Mouse (Mus musculus) liver, embryonic 16.5 days (tissue): Measurements from ENCODE around the gene Clptm1. TPM values are rescaled to one million over a fixed set of nuclear protein-coding genes. Genes with fewer than 3 reads are reported as not detected.

Source experiments
- ATAC-seq: fragments of 200-750 bp; cut with Nextera tagmentation; 2 replicates; pipeline ENCODE4 v1.8.0; 2017; ENCODE audit warnings: low read depth, mild to moderate bottlenecking, moderate number of reproducible peaks, moderate library complexity
- H3K27ac ChIP-seq: fragments of 300-500 bp; sonication (generic); 2 replicates; pipeline ENCODE4 v1.5.1; 2014; ENCODE audit warnings: mild to moderate bottlenecking, low read length
- H3K27me3 ChIP-seq: fragments of 300-500 bp; sonication (generic); 2 replicates; pipeline ENCODE4 v1.6.1; 2014; ENCODE audit warnings: low read depth, low read length, mixed read lengths; ENCODE audit not compliant: control insufficient read depth, insufficient read depth
- H3K36me3 ChIP-seq: fragments of 300-500 bp; sonication (generic); 2 replicates; pipeline ENCODE4 v1.6.1; 2014; ENCODE audit warnings: mild to moderate bottlenecking; ENCODE audit not compliant: control insufficient read depth, insufficient read depth
- H3K4me1 ChIP-seq: fragments of 300-500 bp; sonication (generic); 2 replicates; pipeline ENCODE4 v1.6.1; 2014; ENCODE audit warnings: low read depth, low read length, mixed read lengths; ENCODE audit not compliant: control insufficient read depth
- H3K4me2 ChIP-seq: fragments of 300-500 bp; sonication (generic); 2 replicates; pipeline ENCODE4 v1.6.1; 2014; ENCODE audit warnings: low read depth, low read length, mixed read lengths
- H3K4me3 ChIP-seq: fragments of 300-500 bp; sonication (generic); 2 replicates; pipeline ENCODE4 v1.5.1; 2014; ENCODE audit warnings: low read depth, mild to moderate bottlenecking, low read length
- H3K9ac ChIP-seq: fragments of 300-500 bp; sonication (generic); 2 replicates; pipeline ENCODE4 v1.6.1; 2014; ENCODE audit warnings: low read depth, low read length
- H3K9me3 ChIP-seq: fragments of 300-500 bp; sonication (generic); replicated peaks from 2 replicates; pipeline ENCODE4 v1.6.1; 2016; ENCODE audit warnings: low read length; ENCODE audit not compliant: control insufficient read depth
- WGBS: fragments of 180-500 bp; shearing (Covaris S2); extraction: QIAGEN DNeasy Blood & Tissue Kit; methylation state at CpG from one replicate; pipeline ENCODE4 v1.1.7; 2014; ENCODE audit not compliant: insufficient replicate concordance; 5-methylcytosine and 5-hydroxymethylcytosine counted together
- polyA plus RNA-seq: library from polyadenylated mRNA; unstranded; fragments of >200 nt; fragmentation: Nextera tagmentation; extraction: Ambion mirVana; gene quantifications from 2 replicates; pipeline ENCODE4 v1.2.1, GENCODE M21; 2015

The Clptm1 gene
- polyA plus RNA-seq, 1 experiment from 2014 or later = 42.7 TPM

DNA sequence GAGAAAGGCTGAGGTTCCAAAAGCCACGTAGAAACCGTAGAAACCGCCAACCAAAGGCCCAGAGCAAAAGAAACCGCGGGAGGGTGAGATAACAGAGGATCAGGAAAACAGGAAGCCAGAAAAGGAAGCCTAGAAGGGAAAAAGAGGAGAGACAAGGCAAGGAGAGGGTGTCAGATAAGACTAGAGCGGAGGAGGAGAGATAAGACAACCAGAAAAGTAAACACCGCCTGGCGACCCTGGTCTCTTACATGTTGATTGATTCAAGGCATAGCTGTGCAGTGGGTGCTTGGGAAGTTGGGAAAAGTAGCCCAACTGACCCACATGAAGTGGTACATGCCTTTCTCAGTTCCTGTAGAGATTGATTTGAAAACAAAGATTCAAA, 30.4 kb upstream of the Clptm1 start:
- Histone ChIP-seq H3K36me3 (peaks cover 8% of the 10 kb centered on the region; the same call in 1 of the 2 replicates), H3K9ac (no peak overlapping the region; the same call in 1 of the 2 replicates), H3K4me3 (no peak overlapping the region), H3K27me3 (no peaks in the 10 kb centered on the region), H3K27ac (peak overlapping the region; percentile 75), H3K9me3 (no peaks in the 10 kb centered on the region), H3K4me2 (no peak overlapping the region), H3K4me1 (peaks cover 43% of the 10 kb centered on the region)
- WGBS = 2% methylated on average over 8 of the region's 8 CpGs
- no peak for ATAC-seq

DNA sequence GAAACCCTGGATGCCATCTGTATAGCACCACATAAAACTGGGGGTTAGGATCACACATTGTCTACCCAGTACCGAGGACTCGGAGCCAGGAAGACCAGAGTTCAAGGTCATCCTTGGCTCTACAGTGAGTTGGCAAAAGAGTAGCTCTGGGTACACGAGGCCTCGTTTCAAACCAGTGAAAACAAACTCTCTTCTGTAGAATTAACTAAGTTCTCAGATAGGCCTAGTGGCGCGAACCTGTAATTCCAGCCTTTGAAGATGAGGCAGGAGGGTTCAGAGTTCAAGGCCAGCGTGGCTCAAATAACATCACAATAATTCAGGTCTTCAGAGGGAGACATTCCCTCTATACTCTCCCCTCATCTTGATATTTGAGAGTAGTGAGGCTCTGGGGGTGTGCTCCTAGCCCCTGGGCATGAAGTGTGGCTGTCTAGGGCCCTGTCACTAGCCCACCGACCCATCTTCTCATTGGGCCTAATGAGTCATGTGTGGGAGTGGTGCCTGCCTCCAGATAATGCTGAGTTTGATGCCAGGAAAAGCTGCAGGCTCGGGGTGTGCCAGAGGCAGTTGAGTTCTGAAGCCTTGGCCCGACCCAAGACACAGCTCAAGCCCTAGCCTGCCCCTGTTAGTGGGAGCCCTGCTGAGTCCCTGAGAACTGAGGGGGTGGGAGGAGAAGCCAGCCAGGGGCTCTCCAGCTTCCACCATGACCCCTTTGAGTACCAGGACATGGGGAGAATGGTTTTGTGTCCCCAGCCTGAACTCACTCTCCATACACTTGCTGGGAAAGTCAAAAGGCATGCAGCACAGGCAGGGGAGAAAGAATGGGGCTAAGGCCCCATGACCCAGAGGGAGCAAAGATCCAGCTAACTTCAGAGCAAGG, 29.7 kb upstream of the Clptm1 start:
- WGBS = 44% methylated on average over 10 of the region's 10 CpGs
- Histone ChIP-seq H3K36me3 (peaks cover 8% of the 10 kb centered on the region; the same call in 1 of the 2 replicates), H3K4me2 (no peak overlapping the region), H3K9ac (no peak overlapping the region; the same call in 1 of the 2 replicates), H3K4me3 (no peak overlapping the region), H3K27ac (peak overlapping the region; percentile 75), H3K27me3 (no peaks in the 10 kb centered on the region), H3K9me3 (no peaks in the 10 kb centered on the region), H3K4me1 (peaks cover 37% of the 10 kb centered on the region)
- no peak for ATAC-seq

DNA sequence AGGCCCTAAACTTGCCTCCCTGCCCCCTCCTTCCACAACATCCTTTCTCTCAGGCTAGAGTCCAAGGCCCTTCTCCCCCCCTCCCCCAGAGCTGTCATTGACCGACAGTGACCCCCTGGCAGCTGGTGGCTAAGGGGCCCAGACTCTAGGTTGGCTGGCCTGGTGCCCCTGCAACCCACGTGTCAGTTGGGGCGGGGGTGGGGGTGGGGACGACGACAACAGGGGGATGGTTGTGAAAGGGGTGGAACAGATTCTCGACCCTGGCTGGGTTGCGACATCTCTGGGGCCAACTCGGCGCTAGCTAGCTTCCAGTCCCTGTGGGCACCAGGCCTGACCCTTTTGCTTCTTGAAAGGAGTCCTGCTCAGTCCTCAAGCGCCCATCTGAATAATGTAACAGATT, 28.6 kb upstream of the Clptm1 start:
- Histone ChIP-seq H3K9ac (no peak overlapping the region), H3K4me1 (peaks cover 31% of the 10 kb centered on the region), H3K9me3 (no peaks in the 10 kb centered on the region), H3K36me3 (peaks cover 8% of the 10 kb centered on the region; the same call in 1 of the 2 replicates), H3K4me2 (no peak overlapping the region), H3K27me3 (no peaks in the 10 kb centered on the region), H3K4me3 (no peak overlapping the region), H3K27ac (peak overlapping the region; percentile 75)
- peak; percentile 59 for ATAC-seq
- 14% methylated on average over 10 of the region's 10 CpGs for WGBS

DNA sequence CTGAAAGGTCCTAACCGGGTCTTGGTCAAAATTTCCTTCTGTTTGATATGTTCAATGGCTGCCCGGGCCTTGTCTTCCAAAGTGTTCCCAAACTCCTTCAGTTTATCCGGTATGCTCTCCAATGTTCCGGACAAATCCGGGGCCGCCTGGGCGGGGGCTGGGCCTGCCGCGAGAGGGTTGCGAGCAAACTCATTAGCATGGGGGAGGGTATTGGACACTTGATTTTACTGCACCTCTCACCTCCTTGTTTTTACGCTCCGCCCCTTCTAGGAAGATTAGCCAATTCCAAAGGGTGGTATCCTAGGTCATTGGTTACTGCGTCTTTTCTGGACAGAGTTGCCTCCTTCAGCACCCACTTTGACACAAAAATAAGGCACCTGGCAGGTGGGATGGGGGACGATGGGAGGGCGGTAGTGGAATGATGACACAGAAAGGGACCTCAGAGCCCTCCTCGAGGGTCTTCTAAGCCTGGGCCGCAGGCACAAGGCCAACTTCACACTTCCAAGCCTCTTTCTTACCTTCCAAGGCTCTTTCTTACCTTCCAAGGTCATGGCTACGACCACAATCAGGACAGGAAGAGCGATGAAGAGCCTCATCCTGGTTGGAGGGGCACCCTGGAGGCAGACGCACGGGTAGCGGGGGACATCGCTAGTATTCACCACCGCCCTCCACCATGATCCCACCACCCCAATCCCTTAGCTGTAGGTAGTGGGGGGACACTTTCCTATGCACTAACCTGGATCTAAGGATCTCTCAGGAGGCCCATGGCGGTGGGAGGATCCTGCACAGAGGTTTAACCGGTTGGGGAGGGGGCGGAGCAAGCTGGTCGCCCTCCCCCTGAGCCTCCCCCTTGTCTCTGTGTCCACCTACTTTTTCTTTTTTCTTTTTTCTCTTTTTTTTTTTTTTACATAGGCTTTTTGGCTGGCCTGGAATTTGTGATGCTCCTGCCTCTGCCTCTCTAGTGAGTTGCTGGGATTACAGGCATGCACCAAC, 27.3 kb upstream of the Clptm1 start, which contains the start of gene Apoc1:
Apoc1 (minus strand) TSS at position 788 of the 993 bp plus-strand sequence.
- Histone ChIP-seq H3K4me2 (peak within 1 kb of the TSS; percentile 36), H3K4me3 (peak within 1 kb of the TSS; percentile 35), H3K27me3 (no peaks in the 10 kb centered on the region), H3K9me3 (no peaks in the 10 kb centered on the region), H3K27ac (peak within 1 kb of the TSS; percentile 78), H3K9ac (0 out of 2 replicates have a peak within 1 kb of the TSS, but pooled peaks have one; percentile 22), H3K4me1 (peaks cover 31% of the 10 kb centered on the region), H3K36me3 (peaks cover 8% of the 10 kb centered on the region; the same call in 1 of the 2 replicates)
- ATAC-seq = peak; percentile 35
- WGBS = 52% methylated on average over 28 of the region's 28 CpGs

DNA sequence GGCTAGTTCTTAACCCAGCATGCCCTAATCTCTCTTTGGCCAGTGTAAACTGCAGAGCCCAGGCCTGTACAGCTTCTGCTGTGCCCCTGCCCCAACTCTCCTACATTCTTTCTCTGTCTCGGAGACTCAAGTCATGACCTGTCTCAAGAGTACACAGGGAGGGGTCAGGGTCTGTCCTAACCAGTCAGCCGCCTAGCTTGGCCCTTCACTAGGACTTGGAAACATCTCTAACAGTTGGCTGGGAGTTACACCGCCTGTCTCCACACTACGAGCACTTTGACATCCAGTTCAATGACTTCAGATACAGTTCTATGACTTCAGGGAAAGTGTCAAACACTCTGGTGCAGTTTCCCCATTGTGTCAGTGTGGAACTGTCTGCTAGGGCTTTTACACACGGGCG, 26.6 kb upstream of the Clptm1 start:
- no peaks in the 10 kb centered on the region for H3K27me3 ChIP-seq
- H3K27ac ChIP-seq = peak overlapping the region; percentile 59
- H3K36me3 ChIP-seq = peaks cover 4% of the 10 kb centered on the region; the same call in 1 of the 2 replicates
- peak overlapping the region; percentile 36 for H3K4me2 ChIP-seq
- ATAC-seq = no peak
- peak overlapping the region; percentile 35 for H3K4me3 ChIP-seq
- peaks cover 28% of the 10 kb centered on the region for H3K4me1 ChIP-seq
- H3K9ac ChIP-seq = 0 out of 2 replicates have a peak overlapping the region, but pooled peaks have one; percentile 22
- H3K9me3 ChIP-seq = no peaks in the 10 kb centered on the region
- WGBS = 64% methylated on average over 6 of the region's 6 CpGs

DNA sequence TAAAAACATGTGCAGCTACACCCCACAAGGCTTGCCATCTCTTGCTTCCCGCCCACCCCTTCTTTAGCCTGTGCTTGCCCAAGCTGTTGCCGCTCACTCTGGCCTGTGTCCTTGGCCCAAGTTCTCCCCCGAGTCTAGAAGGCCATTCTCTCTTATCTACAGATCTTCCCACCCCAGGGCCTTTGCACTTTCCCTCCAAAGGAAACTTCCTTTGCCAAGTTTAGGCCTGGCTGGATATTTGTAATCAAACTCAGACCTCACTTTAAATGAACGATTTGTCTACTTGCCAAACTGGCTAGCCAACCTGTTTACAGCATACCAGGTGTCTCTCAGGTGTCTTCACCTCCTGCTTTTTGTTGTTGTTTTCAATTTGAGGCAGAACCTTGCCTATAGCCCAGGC, 26.0 kb upstream of the Clptm1 start:
- no peak overlapping the region for H3K9ac ChIP-seq
- peaks cover 23% of the 10 kb centered on the region for H3K4me1 ChIP-seq
- H3K27me3 ChIP-seq = no peaks in the 10 kb centered on the region
- ATAC-seq = no peak
- no peaks in the 10 kb centered on the region for H3K9me3 ChIP-seq
- peak overlapping the region; percentile 36 for H3K4me2 ChIP-seq
- H3K4me3 ChIP-seq = no peak overlapping the region; the same call in 1 of the 2 replicates
- H3K27ac ChIP-seq = 0 out of 2 replicates have a peak overlapping the region, but pooled peaks have one; percentile 15
- H3K36me3 ChIP-seq = no peaks in the 10 kb centered on the region
- 59% methylated on average over 4 of the region's 4 CpGs for WGBS

DNA sequence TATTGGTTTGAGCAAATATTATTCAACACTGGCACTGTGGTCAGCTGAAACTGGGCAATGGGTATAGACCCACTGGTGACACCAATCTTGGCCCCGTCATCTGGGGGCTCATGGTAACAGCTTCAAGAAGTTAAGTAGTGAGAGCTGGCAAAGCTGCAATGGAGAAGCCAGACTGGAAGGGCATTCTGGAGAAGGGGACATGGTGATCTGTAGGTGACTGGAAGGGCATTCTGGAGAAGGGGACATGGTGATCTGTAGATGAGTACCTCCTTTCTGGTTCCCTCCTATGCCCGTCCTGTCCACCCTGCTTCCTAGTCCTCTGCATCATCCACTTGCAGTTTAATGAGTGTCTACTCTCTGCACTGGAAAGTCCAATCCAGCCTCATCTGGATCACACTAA, 23.8 kb upstream of the Clptm1 start:
- H3K4me2 ChIP-seq = no peak overlapping the region
- H3K9me3 ChIP-seq = no peaks in the 10 kb centered on the region
- no peaks in the 10 kb centered on the region for H3K27me3 ChIP-seq
- 76% methylated on average over 2 of the region's 2 CpGs for WGBS
- no peak overlapping the region for H3K4me3 ChIP-seq
- no peak overlapping the region for H3K9ac ChIP-seq
- H3K27ac ChIP-seq = no peak overlapping the region
- no peaks in the 10 kb centered on the region for H3K36me3 ChIP-seq
- peaks cover 14% of the 10 kb centered on the region for H3K4me1 ChIP-seq
- ATAC-seq = no peak

DNA sequence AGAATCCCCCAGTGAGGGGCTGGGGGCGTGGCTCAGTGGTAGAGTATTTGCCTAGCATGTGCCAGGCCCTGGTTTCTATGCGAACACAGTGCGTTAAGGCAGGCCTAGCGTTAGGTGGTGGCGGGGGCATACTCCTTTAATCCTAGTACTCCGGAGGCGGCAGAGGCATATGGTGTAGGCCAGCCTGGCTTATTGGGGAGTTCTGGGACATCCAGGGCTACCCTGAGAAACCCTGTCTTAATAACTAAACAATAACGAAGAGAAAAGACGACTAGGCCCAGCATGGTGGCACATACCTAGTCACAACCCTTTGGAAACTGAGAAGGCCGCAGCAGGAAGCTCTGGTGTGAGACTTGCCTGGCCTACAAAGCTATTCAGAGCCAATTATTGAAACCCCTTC, 23.3 kb upstream of the Clptm1 start:
- no peak overlapping the region for H3K4me3 ChIP-seq
- H3K9ac ChIP-seq = no peak overlapping the region
- peaks cover 14% of the 10 kb centered on the region for H3K4me1 ChIP-seq
- no peak overlapping the region for H3K4me2 ChIP-seq
- WGBS = 86% methylated on average over 10 of the region's 10 CpGs
- no peaks in the 10 kb centered on the region for H3K9me3 ChIP-seq
- no peaks in the 10 kb centered on the region for H3K27me3 ChIP-seq
- H3K27ac ChIP-seq = no peak overlapping the region
- no peaks in the 10 kb centered on the region for H3K36me3 ChIP-seq
- ATAC-seq = no peak
